Mouse (Mus musculus): ENCODE results near the gene Nemf. TPM values are rescaled to one million over a fixed set of nuclear protein-coding genes. Genes with fewer than 3 reads are reported as not detected.

The Nemf gene
- polyA plus RNA-seq, 1 experiment from 2014 or later, result 90.8 TPM

DNA sequence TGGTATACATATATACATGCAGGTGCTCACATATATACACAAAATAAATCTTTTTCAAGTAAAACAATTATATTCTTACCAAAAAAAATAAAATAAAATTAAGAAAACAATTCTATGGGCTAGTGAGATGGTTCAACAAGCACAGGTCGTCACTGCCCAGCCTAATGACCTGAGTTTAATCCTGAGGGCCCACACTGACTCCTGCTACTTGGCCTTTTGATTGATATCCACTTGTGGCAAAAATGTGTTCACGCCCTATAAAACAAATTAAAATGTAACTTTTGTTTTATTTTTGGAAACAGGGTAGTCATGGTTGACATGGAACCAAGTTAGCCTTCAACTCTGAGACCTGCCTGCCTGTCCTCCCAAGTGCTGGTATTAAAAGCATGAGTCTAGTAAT, 7.0 kb downstream of the Nemf start:
- ATAC-seq (ENCODE audit: low FRiP score), result no peak
- Histone ChIP-seq H3K4me1 (replicated peaks) (no peaks in the 10 kb centered on the region), H3K4me2 (no peak overlapping the region), H3K4me3 (no peak overlapping the region), H3K27me3 (no peaks in the 10 kb centered on the region), H3K9me3 (no peaks in the 10 kb centered on the region), H3K27ac (no peak overlapping the region), H3K9ac (no peak overlapping the region), H3K36me3 (peaks cover 77% of the 10 kb centered on the region)
- 93% methylated on average over 2 of the region's 2 CpGs for WGBS

DNA sequence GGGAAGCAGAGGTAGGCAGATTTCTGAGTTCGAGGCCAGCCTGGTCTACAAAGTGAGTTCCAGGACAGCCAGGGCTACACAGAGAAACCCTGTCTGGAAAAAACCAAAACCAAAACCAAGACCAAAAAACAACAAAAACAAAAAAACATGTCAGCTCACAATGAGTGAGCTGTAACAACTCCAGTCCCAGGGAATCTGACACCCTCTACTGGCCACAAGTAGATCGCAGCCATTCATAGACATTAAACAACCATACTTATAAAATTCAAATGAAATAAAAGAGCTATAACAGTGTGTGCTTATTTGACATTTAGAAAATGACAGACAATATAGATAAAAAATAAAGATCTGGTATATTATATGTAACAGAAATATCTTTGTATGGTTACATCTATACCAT, 23.4 kb downstream of the Nemf start:
- H3K4me3 ChIP-seq, result no peak overlapping the region
- H3K4me2 ChIP-seq, result no peak overlapping the region
- no peaks in the 10 kb centered on the region for H3K4me1 ChIP-seq (replicated peaks)
- H3K36me3 ChIP-seq, result peaks cover 68% of the 10 kb centered on the region
- H3K27me3 ChIP-seq, result no peaks in the 10 kb centered on the region
- no peak for ATAC-seq (ENCODE audit: low FRiP score)
- no peaks in the 10 kb centered on the region for H3K9me3 ChIP-seq
- H3K9ac ChIP-seq, result no peak overlapping the region
- 87% methylated on average over 2 of the region's 2 CpGs for WGBS
- H3K27ac ChIP-seq, result no peak overlapping the region

DNA sequence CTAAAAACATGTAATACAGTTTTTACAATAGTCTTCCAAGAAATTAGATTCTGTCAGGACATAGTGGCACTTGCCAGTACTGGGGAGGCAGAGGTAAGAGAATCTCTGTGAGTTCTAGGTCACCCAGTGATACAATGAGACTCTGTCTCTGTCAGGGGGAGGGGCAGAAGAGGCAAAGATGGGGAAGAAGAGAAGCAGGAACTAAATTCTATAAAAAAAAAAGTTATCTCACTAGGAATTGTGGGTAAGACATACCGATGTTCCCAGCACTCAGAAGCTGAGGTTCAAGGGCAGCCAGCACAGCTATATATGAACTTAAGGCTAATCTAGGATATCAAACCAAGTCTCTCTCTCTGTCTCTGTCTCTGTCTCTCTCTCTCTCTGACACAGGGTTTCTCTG, 24.8 kb downstream of the Nemf start:
- Histone ChIP-seq H3K9ac (no peak overlapping the region), H3K4me3 (no peak overlapping the region), H3K4me2 (no peak overlapping the region), H3K36me3 (peaks cover 68% of the 10 kb centered on the region), H3K9me3 (no peaks in the 10 kb centered on the region), H3K27me3 (no peaks in the 10 kb centered on the region), H3K27ac (no peak overlapping the region), H3K4me1 (replicated peaks) (no peaks in the 10 kb centered on the region)
- no peak for ATAC-seq (ENCODE audit: low FRiP score)
- WGBS, result 100% methylated on average over 1 of the region's 1 CpGs

DNA sequence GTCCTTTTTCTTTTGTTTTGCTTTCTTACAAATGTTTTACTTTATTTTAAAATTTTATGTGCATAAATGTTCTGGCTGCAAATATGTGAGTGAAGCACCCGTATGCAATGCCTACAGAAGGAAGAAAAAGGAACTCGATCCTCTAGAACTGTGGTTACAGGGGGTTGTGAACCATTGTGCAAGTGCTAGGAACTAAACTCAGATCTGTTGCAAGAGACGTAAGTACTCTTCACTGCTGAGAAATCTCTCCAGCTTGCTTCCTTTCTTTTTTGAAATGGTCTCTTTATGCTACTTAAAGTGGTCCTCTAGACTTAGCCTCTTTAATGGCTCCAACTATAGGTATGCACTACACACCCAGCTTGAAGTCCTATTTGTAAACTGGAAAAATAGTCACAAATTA, 25.8 kb downstream of the Nemf start:
- H3K9me3 ChIP-seq, result no peaks in the 10 kb centered on the region
- no peak overlapping the region for H3K9ac ChIP-seq
- H3K27ac ChIP-seq, result no peak overlapping the region
- no peaks in the 10 kb centered on the region for H3K27me3 ChIP-seq
- H3K4me3 ChIP-seq, result no peak overlapping the region
- ATAC-seq (ENCODE audit: low FRiP score), result no peak
- whole genome bisulfite sequencing, result 97% methylated on average over 3 of the region's 3 CpGs
- H3K4me1 ChIP-seq (replicated peaks), result no peaks in the 10 kb centered on the region
- H3K36me3 ChIP-seq, result peaks cover 69% of the 10 kb centered on the region
- no peak overlapping the region for H3K4me2 ChIP-seq

DNA sequence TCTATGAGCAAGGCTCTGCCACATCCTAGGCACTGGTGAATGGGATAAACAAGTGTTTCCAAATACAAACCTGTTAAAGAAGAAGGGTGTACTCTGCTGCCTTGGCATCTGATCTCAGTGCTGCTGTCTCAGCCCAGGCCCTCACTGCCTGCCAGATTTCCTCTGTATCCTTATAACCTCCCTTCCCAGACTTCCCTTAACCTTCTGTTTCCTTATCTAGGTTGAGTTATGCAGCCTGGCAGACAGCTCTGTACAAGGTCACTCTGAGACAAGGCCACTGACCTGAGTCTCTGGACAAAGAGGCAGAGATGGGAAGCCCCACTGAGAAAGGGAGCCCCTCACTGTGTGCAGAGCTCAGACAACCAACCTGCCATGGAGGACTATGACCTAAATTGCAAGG, 38.5 kb downstream of the Nemf start:
- Histone ChIP-seq H3K36me3 (peaks cover 72% of the 10 kb centered on the region), H3K27me3 (no peaks in the 10 kb centered on the region), H3K4me1 (replicated peaks) (no peaks in the 10 kb centered on the region), H3K27ac (no peak overlapping the region), H3K9ac (no peak overlapping the region), H3K4me3 (no peak overlapping the region), H3K4me2 (no peak overlapping the region), H3K9me3 (no peaks in the 10 kb centered on the region)
- ATAC-seq (ENCODE audit: low FRiP score), result no peak

DNA sequence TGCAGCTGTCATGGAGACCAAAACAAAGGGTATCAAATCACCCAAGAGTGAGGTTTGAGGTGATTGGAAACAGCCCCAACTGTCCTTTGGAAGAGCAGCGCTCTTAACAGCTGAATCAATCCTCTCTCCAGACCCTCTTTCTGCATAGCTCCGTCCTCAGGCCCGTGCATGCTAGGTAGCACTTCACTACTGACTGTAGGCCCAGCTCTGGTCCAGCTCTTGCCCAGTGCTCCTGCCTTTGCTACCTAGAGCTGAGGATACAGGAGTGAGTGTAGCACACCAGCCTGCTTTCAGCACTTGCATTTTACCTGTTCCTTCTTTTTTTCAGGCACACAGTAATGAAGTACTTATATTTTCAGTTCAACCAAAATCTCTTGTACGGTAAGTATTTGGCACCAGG, 47.3 kb downstream of the Nemf start:
- 95% methylated on average over 4 of the region's 4 CpGs for WGBS
- H3K27ac ChIP-seq, result no peak overlapping the region

DNA sequence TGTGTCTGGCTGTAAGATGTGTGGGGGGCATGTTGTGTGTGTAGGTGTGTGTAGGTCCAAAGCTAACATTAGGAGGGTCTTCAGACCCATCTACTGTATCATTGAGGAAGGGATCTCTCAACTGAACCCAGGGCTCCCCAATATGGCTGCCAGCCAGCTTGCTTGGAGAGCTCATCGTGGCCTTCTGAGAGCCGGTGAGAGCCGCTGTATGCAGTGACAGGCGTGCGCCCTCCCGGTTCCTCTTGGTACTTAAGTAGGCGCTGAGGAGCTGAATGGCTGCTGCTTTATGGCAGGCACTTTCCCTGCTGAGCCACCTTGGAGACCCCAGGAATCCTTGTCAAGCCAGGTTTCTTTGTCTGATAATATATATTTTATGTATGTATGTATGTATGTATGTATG, 50.6 kb downstream of the Nemf start:
- no peak overlapping the region for H3K4me2 ChIP-seq
- no peaks in the 10 kb centered on the region for H3K27me3 ChIP-seq
- no peak overlapping the region for H3K9ac ChIP-seq
- no peaks in the 10 kb centered on the region for H3K4me1 ChIP-seq (replicated peaks)
- ATAC-seq (ENCODE audit: low FRiP score), result no peak
- H3K9me3 ChIP-seq, result no peaks in the 10 kb centered on the region
- no peak overlapping the region for H3K27ac ChIP-seq
- peaks cover 94% of the 10 kb centered on the region for H3K36me3 ChIP-seq
- 94% methylated on average over 7 of the region's 7 CpGs for WGBS
- H3K4me3 ChIP-seq, result no peak overlapping the region

More for the DNA sequence above, 47.3 kb downstream of the Nemf start:
- Histone ChIP-seq H3K36me3 (peaks cover 90% of the 10 kb centered on the region), H3K4me3 (no peak overlapping the region), H3K27me3 (no peaks in the 10 kb centered on the region), H3K4me2 (no peak overlapping the region), H3K4me1 (replicated peaks) (no peaks in the 10 kb centered on the region), H3K9ac (no peak overlapping the region), H3K9me3 (no peaks in the 10 kb centered on the region)
- ATAC-seq (ENCODE audit: low FRiP score), result no peak

DNA sequence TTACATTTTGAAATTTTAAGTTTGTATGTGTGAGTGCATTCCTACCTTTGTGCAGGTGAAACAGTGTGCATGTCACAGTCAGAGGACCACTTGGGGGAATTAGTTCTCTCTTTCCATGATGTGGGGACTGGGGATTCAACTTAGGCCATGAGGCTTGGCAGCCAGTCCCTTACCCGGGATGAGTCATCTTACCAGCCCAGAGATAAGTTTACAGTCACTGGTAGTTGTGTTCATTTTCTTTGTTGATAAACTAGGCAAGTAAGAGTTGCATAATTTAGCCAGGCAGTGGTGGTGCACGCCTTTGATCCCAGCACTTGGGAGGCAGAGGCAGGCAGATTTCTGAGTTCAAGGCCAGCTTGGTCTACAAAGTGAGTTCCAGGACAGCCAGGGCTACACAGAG, 52.9 kb downstream of the Nemf start:
- no peak overlapping the region for H3K4me2 ChIP-seq

DNA sequence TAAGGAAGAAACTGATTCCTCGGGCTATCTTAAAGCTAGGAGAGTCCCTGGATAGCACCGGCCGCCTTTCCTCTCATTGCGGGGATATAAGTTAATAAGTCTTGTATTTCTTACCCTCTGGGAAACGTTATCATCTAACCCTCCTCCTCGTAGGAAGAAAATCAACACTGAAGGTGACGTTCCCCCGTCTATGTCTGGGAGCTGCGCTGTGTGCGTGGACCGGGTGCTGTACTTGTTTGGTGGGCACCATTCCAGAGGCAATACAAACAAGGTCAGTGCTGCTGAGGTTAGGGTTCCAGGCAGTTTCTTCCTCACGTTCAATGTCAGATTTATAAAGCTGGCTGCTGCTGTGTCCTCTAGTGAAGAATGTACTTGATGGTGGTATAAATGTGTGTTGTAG, 54.8 kb downstream of the Nemf start:
- Histone ChIP-seq H3K4me3 (no peak overlapping the region), H3K4me1 (replicated peaks) (peaks cover 28% of the 10 kb centered on the region), H3K4me2 (no peak overlapping the region), H3K27me3 (no peaks in the 10 kb centered on the region), H3K9ac (no peak overlapping the region), H3K27ac (no peak overlapping the region), H3K36me3 (peaks cover 69% of the 10 kb centered on the region), H3K9me3 (no peaks in the 10 kb centered on the region)
- no peak for ATAC-seq (ENCODE audit: low FRiP score)
- WGBS, result 97% methylated on average over 12 of the region's 12 CpGs

More for the DNA sequence above, 52.9 kb downstream of the Nemf start:
- 96% methylated on average over 2 of the region's 2 CpGs for WGBS
- no peaks in the 10 kb centered on the region for H3K9me3 ChIP-seq
- no peak overlapping the region for H3K9ac ChIP-seq
- H3K36me3 ChIP-seq, result peaks cover 87% of the 10 kb centered on the region
- no peak overlapping the region for H3K27ac ChIP-seq
- peaks cover 13% of the 10 kb centered on the region for H3K4me1 ChIP-seq (replicated peaks)
- no peaks in the 10 kb centered on the region for H3K27me3 ChIP-seq
- H3K4me3 ChIP-seq, result no peak overlapping the region
- ATAC-seq (ENCODE audit: low FRiP score), result no peak

DNA sequence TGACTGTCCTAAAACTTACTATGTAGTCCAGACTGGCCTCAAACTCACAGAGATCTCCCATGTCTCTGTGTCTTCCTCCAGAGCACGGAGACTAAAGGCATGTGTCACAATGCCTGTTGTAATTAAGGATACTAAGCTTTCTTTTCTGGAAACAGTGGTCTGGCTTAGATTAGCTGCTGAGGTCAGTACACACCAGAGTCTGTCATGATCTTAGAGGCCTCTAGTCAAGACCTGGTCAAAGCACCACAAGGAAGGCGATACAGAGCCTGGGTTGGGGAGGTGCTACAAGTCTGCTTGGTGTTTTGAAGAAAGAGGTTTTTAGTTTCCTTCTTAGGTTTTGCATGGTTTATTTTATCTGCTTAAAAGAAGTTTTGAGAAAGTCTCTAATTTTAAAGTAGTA, 56.6 kb downstream of the Nemf start:
- no peak overlapping the region for H3K4me3 ChIP-seq
- H3K27ac ChIP-seq, result no peak overlapping the region
- no peak overlapping the region for H3K9ac ChIP-seq
- no peaks in the 10 kb centered on the region for H3K9me3 ChIP-seq
- 94% methylated on average over 2 of the region's 2 CpGs for WGBS
- ATAC-seq (ENCODE audit: low FRiP score), result no peak
- H3K36me3 ChIP-seq, result peaks cover 51% of the 10 kb centered on the region
- H3K4me2 ChIP-seq, result no peak overlapping the region
- peaks cover 35% of the 10 kb centered on the region for H3K4me1 ChIP-seq (replicated peaks)
- H3K27me3 ChIP-seq, result no peaks in the 10 kb centered on the region

DNA sequence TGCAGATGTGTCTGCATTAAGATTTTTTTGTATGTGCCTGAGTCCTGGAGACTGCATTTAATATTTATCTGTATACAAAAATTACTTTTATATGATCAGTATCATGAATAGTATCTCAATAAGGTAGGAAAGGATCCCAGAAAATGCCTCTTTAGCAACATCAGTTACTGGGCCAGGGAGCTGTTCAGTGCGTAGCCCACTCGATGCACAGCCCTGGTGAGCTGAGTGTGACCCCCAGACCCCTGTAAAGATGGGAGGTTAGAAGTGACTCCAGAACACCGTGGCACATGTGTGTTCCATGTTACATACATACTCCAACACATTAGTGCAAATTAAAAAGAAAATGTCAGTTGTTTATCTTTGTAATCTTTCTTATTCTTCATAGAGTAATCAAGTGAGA, 57.1 kb downstream of the Nemf start:
- Histone ChIP-seq H3K4me3 (no peak overlapping the region), H3K27me3 (no peaks in the 10 kb centered on the region), H3K9ac (no peak overlapping the region), H3K36me3 (peaks cover 46% of the 10 kb centered on the region), H3K9me3 (no peaks in the 10 kb centered on the region), H3K4me1 (replicated peaks) (peaks cover 35% of the 10 kb centered on the region), H3K27ac (no peak overlapping the region), H3K4me2 (no peak overlapping the region)
- no peak for ATAC-seq (ENCODE audit: low FRiP score)
- 93% methylated on average over 3 of the region's 3 CpGs for WGBS

DNA sequence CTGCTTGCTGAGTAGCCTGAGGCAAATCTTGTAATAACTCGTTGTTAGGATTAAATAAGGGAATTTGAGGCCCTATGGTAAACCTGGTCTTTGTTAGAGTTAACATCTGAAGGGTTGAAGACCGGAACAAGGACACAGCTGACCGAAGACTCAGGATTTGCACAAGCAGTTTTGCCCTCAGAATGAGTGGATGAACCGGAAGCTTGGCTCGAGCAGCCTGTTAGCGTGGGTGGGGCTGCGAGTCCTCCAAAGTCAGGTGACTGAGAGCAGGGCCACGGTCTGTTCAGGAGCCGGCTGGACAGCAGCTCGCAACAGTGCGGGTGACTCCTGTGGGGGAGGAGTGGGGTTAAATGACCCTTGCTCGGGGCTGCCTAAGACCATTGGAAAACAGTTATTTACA, 57.7 kb downstream of the Nemf start:
- Histone ChIP-seq H3K4me1 (replicated peaks) (peaks cover 35% of the 10 kb centered on the region), H3K4me2 (peak overlapping the region; percentile 68), H3K27me3 (no peaks in the 10 kb centered on the region), H3K36me3 (peaks cover 42% of the 10 kb centered on the region), H3K9ac (peak overlapping the region; percentile 49), H3K9me3 (no peaks in the 10 kb centered on the region), H3K27ac (0 out of 2 replicates have a peak overlapping the region, but pooled peaks have one; percentile 10), H3K4me3 (0 out of 2 replicates have a peak overlapping the region, but pooled peaks have one; percentile 98)
- ATAC-seq (ENCODE audit: low FRiP score), result no peak
- whole genome bisulfite sequencing, result 64% methylated on average over 12 of the region's 12 CpGs

DNA sequence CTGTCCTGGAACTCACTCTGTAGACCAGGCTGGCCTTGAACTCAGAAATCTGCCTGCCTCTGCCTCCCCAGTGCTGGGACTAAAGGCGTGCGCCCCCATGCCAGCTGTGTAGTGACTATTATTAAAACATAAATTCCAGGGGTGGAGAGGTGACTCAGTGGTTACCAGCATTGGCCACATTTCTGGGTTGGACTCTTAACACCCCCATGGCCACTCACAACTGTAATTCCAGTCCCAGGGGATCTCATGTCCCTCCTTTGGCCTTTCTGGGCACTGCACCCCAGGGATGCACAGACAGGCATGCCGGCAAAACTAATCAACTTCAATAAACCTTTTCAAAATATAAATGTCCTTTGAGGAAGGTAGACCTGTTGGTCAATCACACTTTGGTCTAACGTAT, 58.7 kb downstream of the Nemf start:
- H3K9me3 ChIP-seq, result no peaks in the 10 kb centered on the region
- peak overlapping the region; percentile 99; the same call in 1 of the 2 replicates for H3K9ac ChIP-seq
- peaks cover 34% of the 10 kb centered on the region for H3K36me3 ChIP-seq
- peak overlapping the region; percentile 98 for H3K4me3 ChIP-seq
- 88% methylated on average over 4 of the region's 4 CpGs for WGBS
- peaks cover 35% of the 10 kb centered on the region for H3K4me1 ChIP-seq (replicated peaks)
- H3K27ac ChIP-seq, result no peak overlapping the region
- H3K4me2 ChIP-seq, result peak overlapping the region; percentile 68
- no peak for ATAC-seq (ENCODE audit: low FRiP score)
- H3K27me3 ChIP-seq, result no peaks in the 10 kb centered on the region

All from hindbrain, embryonic 13.5 days (tissue).